ENCODE assay signal across 13 mouse cellular contexts in genomic region chr16:43592062-43592461, GRCm38 (mm10).
DNase-seq lines count a peak whose midpoint lies in the region; ATAC-seq and TF ChIP-seq lines count a peak whose summit lies in the region.
"Had no signal": no experiment of that assay in that cellular context is flagged by ENCODE, and none has a peak within 500 bp of the region (broad histone marks: within the 10 kb centered on the region; RNA-seq: fewer than 3 reads in every experiment).

No protein-coding gene starts in this region.

- no peak for TF ChIP-seq POLR2A in lung, adult 2 months (IDR thresholded peaks at IDR 0.05; ENCODE audit: borderline replicate concordance, extremely low read depth, low read depth, low read length)
- no peak for TF ChIP-seq POLR2A in embryonic fibroblast, embryonic 13.5 days (IDR thresholded peaks at IDR 0.05; ENCODE audit: low read depth, low read length)

- ATAC-seq in heart, embryonic 11.5 days (replicated peaks; ENCODE audit: insufficient number of reproducible peaks, low FRiP score, low TSS enrichment) = no peak
- ATAC-seq: activated CD4-positive, CD25-positive, alpha-beta regulatory T cell, adult 4 months; midbrain, embryonic 15.5 days had no signal

- H3K4me1 ChIP-seq in heart, embryonic 11.5 days (ENCODE audit: control insufficient read depth, insufficient read depth, low read length) = peaks cover 13% of the 10 kb centered on the region
- H3K4me1 ChIP-seq in lung, adult 2 months (ENCODE audit: control insufficient read depth, insufficient read depth, low read length) = peaks cover 13% of the 10 kb centered on the region
- peaks cover 8% of the 10 kb centered on the region for H3K4me1 ChIP-seq in embryonic fibroblast, embryonic 13.5 days (ENCODE audit: control insufficient read depth, insufficient read depth, low read length)
- H3K4me1 ChIP-seq: liver, embryonic 13.5 days had no signal

- WGBS in heart, embryonic 11.5 days (ENCODE audit: insufficient replicate concordance) = 70% methylated on average over 5 of the region's 5 CpGs
- 42% methylated on average over 5 of the region's 5 CpGs for WGBS in lung, adult 2 months

- H3K9me3 ChIP-seq in heart, embryonic 11.5 days (replicated peaks; ENCODE audit: control insufficient read depth, low read length) = no peaks in the 10 kb centered on the region
- H3K9me3 ChIP-seq: liver, embryonic 13.5 days; midbrain, embryonic 15.5 days had no signal

- DNase-seq in heart, adult 11 months = peak; percentile 96
- peak; percentile 34 to 51 for DNase-seq in lung, adult 18-20 months
- no peak for DNase-seq in lung, adult 2 months
- DNase-seq in skeletal muscle tissue, adult 2 months (ENCODE audit: low read depth, low spot score) = peak; percentile 80
- no peak for DNase-seq in B cell, adult 2 months
- no peak for DNase-seq in spleen, postnatal 10 days (ENCODE audit: low spot score in 2 of 2)
- DNase-seq: cerebellum, adult 11 months; forebrain, postnatal 0 days; liver, embryonic 13.5 days had no signal

- H3K27me3 ChIP-seq in heart, embryonic 11.5 days (ENCODE audit: control insufficient read depth, insufficient read depth, low read length) = no peaks in the 10 kb centered on the region
- H3K27me3 ChIP-seq: liver, embryonic 13.5 days; midbrain, embryonic 15.5 days had no signal

- no peak overlapping the region for H3K9ac ChIP-seq in heart, embryonic 11.5 days (ENCODE audit: low read depth, low read length)
- H3K9ac ChIP-seq: forebrain, postnatal 0 days; liver, embryonic 13.5 days; midbrain, embryonic 15.5 days had no signal

- no peaks in the 10 kb centered on the region for H3K36me3 ChIP-seq in heart, embryonic 11.5 days (ENCODE audit: control insufficient read depth, insufficient read depth, low read length)
- H3K36me3 ChIP-seq: liver, embryonic 13.5 days; midbrain, embryonic 15.5 days had no signal

- TF ChIP-seq CTCF in lung, adult 2 months (IDR thresholded peaks at IDR 0.05; ENCODE audit: insufficient read depth, low read length) = no peak
- no peak for TF ChIP-seq CTCF in embryonic fibroblast, embryonic 13.5 days (IDR thresholded peaks at IDR 0.05; ENCODE audit: borderline replicate concordance, insufficient read depth, low read length)

- no peak overlapping the region for H3K4me2 ChIP-seq in heart, embryonic 11.5 days
- H3K4me2 ChIP-seq: liver, embryonic 13.5 days; midbrain, embryonic 15.5 days had no signal

- no peak overlapping the region for H3K27ac ChIP-seq in heart, embryonic 11.5 days (ENCODE audit: low read depth, low read length)
- H3K27ac ChIP-seq in embryonic fibroblast, embryonic 13.5 days (ENCODE audit: insufficient read depth, low read length) = peak overlapping the region; percentile 53
- H3K27ac ChIP-seq: liver, embryonic 13.5 days; midbrain, embryonic 15.5 days had no signal

- H3K4me3 ChIP-seq in heart, embryonic 11.5 days (ENCODE audit: low read depth, low read length) = no peak overlapping the region
- no peak overlapping the region for H3K4me3 ChIP-seq in lung, adult 2 months (replicated peaks; ENCODE audit: extremely low read depth, low read depth, low read length)
- no peak overlapping the region for H3K4me3 ChIP-seq in embryonic fibroblast, embryonic 13.5 days (ENCODE audit: insufficient read depth, low read length)
- H3K4me3 ChIP-seq: liver, embryonic 13.5 days; midbrain, embryonic 15.5 days had no signal

Comparison
In these comparisons a context has a peak if more than half of its experiments do, and no peak if none do; other contexts are left out.
1. DNase-seq: peak in heart, adult 11 months (single experiment), lung, adult 18-20 months (2 of 2) and skeletal muscle tissue, adult 2 months (single experiment); none in lung, adult 2 months (single experiment), B cell, adult 2 months (0 of 2) and spleen, postnatal 10 days (0 of 2).